Mouse (Mus musculus) E14TG2a.4 (cell line): ENCODE results near the gene Ttll10.

Experiments used
- H3K27me3 ChIP-seq: 2 replicates; pipeline ENCODE4 v1.6.1; 2014; ENCODE audit warnings: low read length, control low read depth; ENCODE audit not compliant: insufficient read depth
- H3K36me3 ChIP-seq: 2 replicates; pipeline ENCODE4 v1.6.1; 2014; ENCODE audit warnings: low read length, control low read depth; ENCODE audit not compliant: insufficient read depth
- H3K4me1 ChIP-seq: replicated peaks from 2 replicates; pipeline ENCODE4 v1.6.1; 2014; ENCODE audit warnings: low read depth, low read length, control low read depth
- H3K4me3 ChIP-seq: replicated peaks from 2 replicates; pipeline ENCODE4 v1.5.1; 2014; ENCODE audit warnings: mild to moderate bottlenecking, low read length
- H3K9me3 ChIP-seq: 2 replicates; pipeline ENCODE4 v1.6.1; 2014; ENCODE audit warnings: low read length, control low read depth
- CTCF ChIP-seq: conservative IDR thresholded peaks from 2 replicates; pipeline ENCODE4 v1.5.1; 2014; ENCODE audit warnings: low read length
- NANOG ChIP-seq: IDR thresholded peaks from 2 replicates; pipeline ENCODE4 v1.6.1; 2014; ENCODE audit warnings: borderline replicate concordance, low read length, mixed read lengths
- POU5F1 ChIP-seq: IDR thresholded peaks from 2 replicates; pipeline ENCODE4 v1.6.1; 2014; ENCODE audit warnings: low read length, borderline replicate concordance

Gene Ttll10

DNA sequence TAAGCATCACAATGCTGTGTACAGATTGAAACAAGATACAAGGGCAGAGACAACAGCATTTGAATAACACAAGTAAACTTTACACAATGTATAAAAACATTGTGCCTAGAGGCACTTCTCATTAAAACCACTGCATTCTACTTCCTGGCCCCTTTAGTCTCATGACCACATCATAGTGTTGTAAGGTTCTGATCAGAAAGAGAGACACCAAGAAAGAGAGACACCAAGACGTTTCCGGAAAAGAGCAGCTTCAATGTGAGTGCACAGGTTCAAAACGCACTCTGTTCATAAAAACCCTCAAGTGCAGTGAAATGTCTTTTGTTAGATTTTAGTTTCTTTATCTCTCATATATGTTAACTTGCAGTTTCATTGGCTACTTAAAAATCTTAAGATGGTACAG, 55.1 kb downstream of the Ttll10 start:
- no peaks in the 10 kb centered on the region for H3K27me3 ChIP-seq
- H3K9me3 ChIP-seq, result no peaks in the 10 kb centered on the region
- no peak overlapping the region for H3K4me3 ChIP-seq
- 0 out of 2 replicates have a peak, but pooled peaks cover 4% of the 10 kb centered on the region for H3K4me1 ChIP-seq
- H3K36me3 ChIP-seq, result peaks cover 94% of the 10 kb centered on the region
- TF ChIP-seq POU5F1, result no peak
- TF ChIP-seq CTCF, result no peak
- TF ChIP-seq NANOG, result no peak

DNA sequence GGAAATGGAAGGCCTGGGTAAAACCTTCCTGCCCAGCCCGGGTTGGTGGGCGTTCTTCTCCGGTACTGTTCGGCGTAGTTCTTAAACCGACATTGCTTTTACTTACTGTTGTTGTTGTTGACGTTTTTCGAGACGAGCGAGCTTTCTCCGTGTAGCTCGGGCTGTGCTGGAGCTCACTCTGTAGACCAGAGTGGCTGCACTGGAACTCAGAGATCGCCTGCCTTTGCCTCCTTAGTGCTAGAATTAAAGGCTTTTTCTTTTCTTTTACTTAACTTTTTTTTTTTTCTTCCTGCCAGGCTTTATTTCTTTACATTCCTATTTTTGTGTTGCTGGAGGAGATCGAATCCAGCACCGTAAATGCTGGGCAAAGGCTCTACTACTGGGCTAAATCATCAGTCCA, 65.6 kb downstream of the Ttll10 start:
- H3K9me3 ChIP-seq, result no peaks in the 10 kb centered on the region
- H3K36me3 ChIP-seq, result peaks cover 63% of the 10 kb centered on the region
- peaks cover 59% of the 10 kb centered on the region for H3K4me1 ChIP-seq
- no peaks in the 10 kb centered on the region for H3K27me3 ChIP-seq
- peak overlapping the region; percentile 97 for H3K4me3 ChIP-seq
- TF ChIP-seq POU5F1 (no peak), NANOG (no peak), CTCF (no peak)

DNA sequence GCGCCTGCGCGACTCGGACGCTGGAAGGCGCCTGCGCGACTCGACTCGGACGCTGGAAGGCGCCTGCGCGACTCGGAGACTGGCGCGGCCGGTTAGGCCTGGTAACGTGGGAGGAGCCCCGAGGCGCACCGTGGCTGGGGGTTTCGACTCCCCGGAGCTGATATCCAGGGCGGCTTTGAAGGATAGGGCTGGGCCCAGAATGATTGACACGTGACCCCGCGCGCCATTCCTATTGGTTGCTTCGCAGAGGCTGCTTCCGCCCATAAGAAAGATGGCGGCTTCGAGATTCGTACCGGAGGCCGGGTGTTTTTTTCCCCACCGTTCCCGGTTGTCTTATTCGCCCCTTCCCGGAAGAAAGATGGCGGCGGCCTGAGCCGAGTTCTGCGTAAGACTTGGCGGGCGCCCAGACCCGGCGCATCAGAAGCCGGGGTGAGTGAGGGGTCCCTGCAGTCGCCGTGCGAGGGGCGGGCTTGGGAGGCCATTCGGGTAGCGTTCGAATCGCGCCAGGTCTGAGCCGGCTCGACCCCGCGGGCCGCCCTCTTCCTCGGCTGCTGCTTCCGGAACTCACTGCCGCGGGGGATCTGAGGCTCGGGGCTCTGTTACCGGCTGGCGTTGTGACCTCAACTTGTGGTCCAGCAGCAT, 66.2 kb downstream of the Ttll10 start:
- Histone ChIP-seq H3K4me1 (peaks cover 62% of the 10 kb centered on the region), H3K9me3 (no peaks in the 10 kb centered on the region), H3K27me3 (no peaks in the 10 kb centered on the region), H3K36me3 (peaks cover 60% of the 10 kb centered on the region), H3K4me3 (peak overlapping the region; percentile 97)
- no peak for TF ChIP-seq POU5F1
- no peak for TF ChIP-seq CTCF
- no peak for TF ChIP-seq NANOG

DNA sequence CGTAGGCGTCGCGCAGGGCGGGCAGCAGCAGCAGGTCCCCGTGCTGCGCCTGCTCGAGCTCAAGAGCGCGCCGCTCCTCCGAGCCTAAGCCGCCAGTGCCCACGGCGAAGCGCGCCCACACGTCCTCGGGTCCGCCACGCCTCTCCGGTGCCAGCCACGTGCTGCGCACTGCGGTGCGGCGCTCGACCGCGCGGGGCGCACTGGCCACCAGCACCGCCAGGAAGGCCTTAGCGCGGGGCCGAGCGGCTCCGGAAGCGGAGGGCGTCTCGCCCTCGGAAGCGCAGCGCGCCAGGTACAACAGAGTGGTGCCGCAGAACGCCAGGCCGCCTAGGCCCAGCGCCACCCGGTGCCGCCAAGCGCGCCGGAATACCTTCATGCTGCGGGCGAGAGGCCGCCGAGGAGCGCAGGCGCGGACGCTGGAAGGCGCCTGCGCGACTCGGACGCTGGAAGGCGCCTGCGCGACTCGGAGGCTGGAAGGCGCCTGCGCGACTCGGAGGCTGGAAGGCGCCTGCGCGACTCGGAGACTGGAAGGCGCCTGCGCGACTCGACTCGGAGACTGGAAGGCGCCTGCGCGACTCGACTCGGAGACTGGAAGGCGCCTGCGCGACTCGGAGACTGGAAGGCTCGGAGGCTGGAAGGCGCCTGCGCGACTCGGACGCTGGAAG, 66.8 kb downstream of the Ttll10 start, which contains the start of the genes B3galt6 and Sdf4:
Gene B3galt6, minus strand, starts transcription at position 409 of the 665 bp plus-strand sequence.
Gene Sdf4, plus strand, starts transcription at position 632 of the 665 bp plus-strand sequence.
- peaks cover 57% of the 10 kb centered on the region for H3K4me1 ChIP-seq
- peaks cover 53% of the 10 kb centered on the region for H3K36me3 ChIP-seq
- H3K27me3 ChIP-seq, result no peaks in the 10 kb centered on the region
- H3K4me3 ChIP-seq, result peak within 1 kb of the TSS; percentile 97
- no peak for TF ChIP-seq CTCF
- TF ChIP-seq POU5F1, result no peak
- TF ChIP-seq NANOG, result no peak
- no peaks in the 10 kb centered on the region for H3K9me3 ChIP-seq

DNA sequence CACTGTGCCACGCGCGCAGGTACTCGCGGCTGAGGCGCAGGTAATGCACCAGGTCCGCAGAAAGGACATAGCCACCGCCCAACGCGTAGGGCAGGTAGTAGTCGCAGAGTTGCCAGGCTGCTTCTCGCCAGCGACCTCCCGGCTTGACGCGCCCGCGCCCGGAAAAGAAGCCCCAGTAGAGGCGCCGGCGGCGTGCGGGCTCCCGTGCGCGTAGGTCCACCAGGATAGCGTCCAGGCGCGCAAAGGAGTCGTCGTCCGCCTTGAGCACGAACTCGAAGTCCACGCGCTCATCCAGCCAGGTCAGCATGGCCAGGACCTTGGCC, 67.3 kb downstream of the Ttll10 start:
- H3K9me3 ChIP-seq, result no peaks in the 10 kb centered on the region
- peaks cover 54% of the 10 kb centered on the region for H3K4me1 ChIP-seq
- TF ChIP-seq NANOG (no peak), CTCF (no peak), POU5F1 (no peak)
- peaks cover 48% of the 10 kb centered on the region for H3K36me3 ChIP-seq
- H3K4me3 ChIP-seq, result peak overlapping the region; percentile 97
- H3K27me3 ChIP-seq, result no peaks in the 10 kb centered on the region

DNA sequence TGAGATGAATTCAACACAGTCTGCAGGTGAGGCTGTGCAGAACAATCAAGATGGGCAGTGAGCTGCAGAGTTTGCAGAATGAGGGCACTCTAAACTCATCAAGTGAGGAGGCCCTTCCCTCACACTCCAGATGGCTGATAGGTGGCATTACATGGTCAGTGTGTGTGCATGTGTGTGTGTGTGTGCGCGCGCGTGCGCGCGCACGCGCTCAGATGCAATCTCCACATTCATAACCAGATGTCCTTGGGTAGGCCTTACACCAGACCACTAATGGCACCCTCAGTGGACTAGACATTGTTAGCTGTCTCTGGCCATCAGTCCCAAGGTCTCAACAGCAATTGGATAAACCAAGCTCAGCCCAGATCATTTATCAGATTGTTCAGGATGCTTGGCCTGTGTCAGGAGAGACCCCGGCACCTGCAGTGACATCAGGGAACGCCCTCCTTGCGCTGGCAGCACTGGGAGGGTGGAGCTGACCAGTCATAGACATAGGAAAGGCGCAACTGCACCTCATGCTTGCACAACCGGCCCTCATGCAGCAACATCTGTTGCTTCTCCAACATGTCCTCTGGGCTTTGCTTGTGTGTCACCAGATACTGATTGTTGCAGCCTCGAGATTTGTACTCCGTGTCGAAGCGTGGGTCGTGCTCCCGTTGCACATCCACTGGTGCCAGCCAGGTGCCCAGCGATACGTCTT, 67.9 kb downstream of the Ttll10 start:
- peak overlapping the region; percentile 97 for H3K4me3 ChIP-seq
- H3K36me3 ChIP-seq, result peaks cover 43% of the 10 kb centered on the region
- TF ChIP-seq CTCF (no peak), NANOG (no peak; the same call in 1 of the 2 replicates)
- H3K27me3 ChIP-seq, result no peaks in the 10 kb centered on the region
- no peaks in the 10 kb centered on the region for H3K9me3 ChIP-seq
- H3K4me1 ChIP-seq, result peaks cover 49% of the 10 kb centered on the region
